Mouse (Mus musculus) adrenal gland, adult 8-10 months (tissue): ENCODE measurements around the gene Med7. TPM values are rescaled to one million over a fixed set of nuclear protein-coding genes. Genes with fewer than 3 reads are reported as not detected.

Experiments
- total RNA-seq, 4 experiments: library from RNA; stranded (reverse); gene quantifications; 2 replicates each; pipeline ENCODE4 v1.2.4; 2022

Med7 gene
- total RNA-seq, 4 experiments from 2014 or later, result 37.9 to 40.6 (median 39.0) TPM

Other genes starting within 250 kb of the Med7 start
- not detected for gene Fndc9, start 201.4 kb upstream of the Med7 start, total RNA-seq
- gene Cyfip2, start 124.1 kb upstream of the Med7 start, total RNA-seq, result 100 to 1,000 TPM; 118 to 135 (median 125) TPM
- gene Itk, start 47.4 kb upstream of the Med7 start, total RNA-seq, result under 1 TPM; 0.23 to 0.65 (median 0.43) TPM
- gene Fam71b, start 40.4 kb upstream of the Med7 start, total RNA-seq, result not detected
- 1 to 10 TPM; 2.1 to 3.9 (median 3.0) TPM for gene Havcr2, start 18.0 kb downstream of the Med7 start, total RNA-seq
- not detected for gene Gm12169, start 87.3 kb downstream of the Med7 start, total RNA-seq
- gene BC053393, start 134.6 kb downstream of the Med7 start, total RNA-seq, result not detected
- gene Dppa1, start 192.3 kb downstream of the Med7 start, total RNA-seq, result not detected